Mouse (Mus musculus) cerebellum, adult 2 months (tissue): ENCODE data around the gene Zfp207. TPM values are rescaled to one million over a fixed set of nuclear protein-coding genes. Genes with fewer than 3 reads are reported as not detected.

Experiments
- DNase-seq, 2 experiments: peaks; one replicate each; pipeline ENCODE4 v3.0.0; 2021
- H3K27ac ChIP-seq: fragments of 200-500 bp; 2 replicates; pipeline ENCODE4 v1.5.1; 2012; ENCODE audit warnings: low read length, control low read depth, inconsistent platforms; ENCODE audit not compliant: insufficient read depth
- H3K27me3 ChIP-seq: fragments of 200-500 bp; 2 replicates; pipeline ENCODE4 v1.6.1; 2012; ENCODE audit warnings: inconsistent platforms, mild to moderate bottlenecking, low read length, moderate library complexity; ENCODE audit not compliant: control insufficient read depth, insufficient read depth
- H3K4me1 ChIP-seq: fragments of 200-500 bp; 2 replicates; pipeline ENCODE4 v1.6.1; 2011; ENCODE audit warnings: low read length; ENCODE audit not compliant: control insufficient read depth, insufficient read depth
- H3K4me3 ChIP-seq: fragments of 200-500 bp; replicated peaks from 2 replicates; pipeline ENCODE3; 2011; ENCODE audit warnings: mild to moderate bottlenecking, low read depth, low read length, control low read depth; ENCODE audit not compliant: insufficient read depth
- CTCF ChIP-seq: fragments of 200-500 bp; IDR thresholded peaks from 2 replicates; pipeline ENCODE4 v1.5.1; 2011; ENCODE audit warnings: low read depth, mild to moderate bottlenecking, control low read depth, low read length, moderate library complexity, borderline replicate concordance; ENCODE audit not compliant: insufficient read depth
- POLR2A ChIP-seq: fragments of 200-500 bp; IDR thresholded peaks from 2 replicates; pipeline ENCODE4 v1.6.1; 2011; ENCODE audit warnings: low read length, control low read depth, borderline replicate concordance; ENCODE audit not compliant: insufficient read depth
- WGBS: fragments of 180-500 bp; shearing (Covaris S2); methylation state at CpG from one replicate; pipeline ENCODE4 v1.1.7; 2018; 5-methylcytosine and 5-hydroxymethylcytosine counted together
- polyA plus RNA-seq: library from polyadenylated mRNA; depleted of rRNA; stranded (reverse); fragments of >200 nt; gene quantifications from 2 replicates; pipeline ENCODE4 v1.2.3, GENCODE M21; 2012; rRNA removed

The Zfp207 gene
- polyA plus RNA-seq: 142 and 149 TPM in 2 replicates

GRCm38 (mm10) chr11:80383019-80383625 is at the start of gene Zfp207:
TSS of gene Zfp207 (plus strand) at chr11:80383279.
- peak; percentile 98 for DNase-seq
- no peak for TF ChIP-seq CTCF
- TF ChIP-seq POLR2A: peak; percentile 89
- H3K27ac ChIP-seq: peak within 1 kb of the TSS; percentile 78
- H3K27me3 ChIP-seq: no peaks in the 10 kb centered on the region
- under 1% methylated on average over 33 of the region's 33 CpGs for WGBS
- H3K4me3 ChIP-seq: peak within 1 kb of the TSS; percentile 97
- H3K4me1 ChIP-seq: no peaks in the 10 kb centered on the region; the same call in 1 of the 2 replicates

- no peak for DNase-seq
- WGBS: 20% methylated on average over 7 of the region's 7 CpGs
- H3K27me3 ChIP-seq: no peaks in the 10 kb centered on the region
- H3K4me3 ChIP-seq: no peak overlapping the region
- no peaks in the 10 kb centered on the region for H3K4me1 ChIP-seq
- no peak for TF ChIP-seq POLR2A
- no peak for TF ChIP-seq CTCF
- no peak overlapping the region for H3K27ac ChIP-seq
These were observed 47.3 kb upstream of the Zfp207 start for GRCm38 (mm10) chr11:80335609-80336350.

- TF ChIP-seq CTCF (no peak), POLR2A (no peak)
- WGBS: 42% methylated on average over 6 of the region's 6 CpGs
- Histone ChIP-seq H3K27me3 (no peaks in the 10 kb centered on the region), H3K27ac (no peak overlapping the region), H3K4me3 (no peak overlapping the region), H3K4me1 (no peaks in the 10 kb centered on the region)
- DNase-seq: no peak
These were observed 46.7 kb upstream of the Zfp207 start for GRCm38 (mm10) chr11:80336351-80336730.

- Histone ChIP-seq H3K4me1 (no peaks in the 10 kb centered on the region), H3K27ac (no peak overlapping the region), H3K4me3 (no peak overlapping the region), H3K27me3 (no peaks in the 10 kb centered on the region)
- no peak for TF ChIP-seq CTCF
- no peak for TF ChIP-seq POLR2A
- no peak for DNase-seq
- WGBS: 38% methylated on average over 2 of the region's 2 CpGs
These were observed 40.6 kb upstream of the Zfp207 start for GRCm38 (mm10) chr11:80342482-80342881.

- peak; percentile 78 to 85 for DNase-seq
- 68% methylated on average over 5 of the region's 5 CpGs for WGBS
- TF ChIP-seq CTCF (peak; percentile 91), POLR2A (no peak)
- no peaks in the 10 kb centered on the region for H3K4me1 ChIP-seq
- no peak overlapping the region for H3K27ac ChIP-seq
- no peaks in the 10 kb centered on the region for H3K27me3 ChIP-seq
- H3K4me3 ChIP-seq: no peak overlapping the region
These were observed 31.1 kb upstream of the Zfp207 start for GRCm38 (mm10) chr11:80351832-80352430.

- WGBS: 37% methylated on average over 4 of the region's 4 CpGs
- H3K4me3 ChIP-seq: no peak overlapping the region
- no peak for TF ChIP-seq CTCF
- TF ChIP-seq POLR2A: no peak
- no peaks in the 10 kb centered on the region for H3K27me3 ChIP-seq
- no peaks in the 10 kb centered on the region for H3K4me1 ChIP-seq
- no peak overlapping the region for H3K27ac ChIP-seq
- DNase-seq: no peak
These were observed 28.2 kb upstream of the Zfp207 start for GRCm38 (mm10) chr11:80354832-80355231.

- H3K27me3 ChIP-seq: no peaks in the 10 kb centered on the region
- DNase-seq: no peak
- no peak overlapping the region for H3K4me3 ChIP-seq
- H3K27ac ChIP-seq: no peak overlapping the region
- H3K4me1 ChIP-seq: no peaks in the 10 kb centered on the region
- WGBS: 94% methylated on average over 1 of the region's 1 CpGs
- no peak for TF ChIP-seq POLR2A
- no peak for TF ChIP-seq CTCF
These were observed 14.1 kb upstream of the Zfp207 start for GRCm38 (mm10) chr11:80368949-80369348.
